Mouse (Mus musculus) right cerebral cortex, postnatal 10 days (tissue): ENCODE measurements at regions not wholly inside any gene's neighbourhood (a gene's known extent, or its start where the extent isn't known, plus 50 kb on each side); places are given as distances from the start of the nearest gene placed in this dataset.

Experiments used
- DNase-seq, 2 experiments: peaks; one replicate each; pipeline ENCODE4 v3.0.0; 2021; ENCODE audit warnings: low spot score in 2 of 2

GRCm38 (mm10) chr4:30216086-30216485 lies 1403.2 kb downstream of the Epha7 start:
- peak in 1 of 2 experiments; percentile 28 for DNase-seq

GRCm38 (mm10) chr4:30227139-30227538 lies 1414.2 kb downstream of the Epha7 start:
- no peak for DNase-seq

DNA sequence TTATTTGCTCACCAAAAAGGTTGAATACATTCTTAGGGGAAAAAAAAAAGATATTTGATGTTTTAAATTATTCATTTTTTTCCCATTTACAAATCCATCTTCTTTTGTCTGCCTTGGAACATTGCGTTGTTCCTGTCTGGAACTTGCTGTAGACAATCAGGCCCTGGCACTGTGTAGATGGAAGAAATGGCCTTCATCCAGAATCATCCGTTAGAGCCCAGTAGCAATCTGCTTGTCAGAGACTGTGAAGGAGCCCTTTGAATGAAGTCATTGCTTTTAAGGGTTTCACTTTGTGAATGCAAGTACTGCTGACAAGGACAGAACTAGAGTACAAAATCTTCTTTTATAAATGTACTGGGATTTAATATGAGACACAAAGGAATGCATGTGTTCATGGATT lies 1449.2 kb downstream of the Epha7 start:
- peak; percentile 29 to 33 for DNase-seq

DNA sequence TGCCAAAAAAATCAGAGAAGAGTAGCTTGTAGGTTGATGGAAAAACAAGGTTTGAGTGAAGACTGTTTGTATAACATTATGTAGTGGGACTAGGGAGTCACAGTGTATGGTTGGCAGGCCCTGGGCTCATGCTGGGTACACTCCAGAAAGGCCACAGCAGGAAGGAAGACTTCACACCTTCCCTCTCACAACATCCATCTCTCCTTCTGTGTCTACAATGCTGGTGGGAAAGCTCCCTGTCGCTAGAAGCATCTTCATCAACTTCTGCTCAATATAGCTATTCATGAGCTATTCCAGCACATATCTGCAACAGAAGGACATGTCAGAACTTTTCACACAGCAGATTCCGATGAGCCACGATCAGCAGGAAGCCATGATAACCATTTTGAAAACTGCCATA lies 1455.1 kb downstream of the Epha7 start:
- peak; percentile 22 to 56 for DNase-seq

DNA sequence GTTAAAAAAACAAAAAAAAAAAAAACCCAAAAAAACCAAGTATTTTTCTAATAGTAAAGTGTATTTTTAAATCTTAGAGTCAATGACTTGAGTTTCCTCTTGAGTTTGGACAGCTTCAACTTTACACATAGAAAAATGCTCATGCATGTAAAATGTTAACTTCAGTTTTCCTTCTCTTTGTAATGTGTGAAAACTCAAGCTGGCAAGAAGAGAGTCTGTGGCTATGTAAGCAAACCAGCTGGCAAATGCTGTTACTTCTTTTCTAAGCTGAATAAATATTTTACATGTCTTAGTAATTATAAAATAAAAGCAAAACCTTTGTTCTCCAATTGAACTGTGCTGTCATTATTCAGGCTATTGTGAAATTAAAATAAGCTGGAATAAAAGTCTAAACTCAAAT lies 1457.1 kb downstream of the Epha7 start:
- DNase-seq: no peak

DNA sequence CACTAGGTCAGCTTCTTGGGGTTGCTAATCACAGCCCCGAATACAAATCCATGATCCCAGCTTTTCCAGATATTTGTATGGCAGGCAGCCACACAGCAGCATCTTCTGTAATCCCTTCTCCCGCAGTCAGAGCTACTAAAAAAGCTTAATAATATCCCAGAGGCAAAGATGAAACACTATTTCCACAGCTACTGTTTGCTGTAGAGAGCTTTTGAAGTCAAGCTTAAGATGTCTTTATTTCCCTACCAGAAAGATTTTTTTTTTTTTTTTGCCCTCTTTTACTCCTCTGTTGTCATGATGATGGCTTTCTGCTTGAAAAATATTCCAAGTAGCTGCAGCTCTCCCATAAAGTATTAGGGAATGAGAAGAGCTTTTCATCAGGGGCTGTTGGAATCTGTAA lies 1499.5 kb downstream of the Epha7 start:
- DNase-seq: no peak

DNA sequence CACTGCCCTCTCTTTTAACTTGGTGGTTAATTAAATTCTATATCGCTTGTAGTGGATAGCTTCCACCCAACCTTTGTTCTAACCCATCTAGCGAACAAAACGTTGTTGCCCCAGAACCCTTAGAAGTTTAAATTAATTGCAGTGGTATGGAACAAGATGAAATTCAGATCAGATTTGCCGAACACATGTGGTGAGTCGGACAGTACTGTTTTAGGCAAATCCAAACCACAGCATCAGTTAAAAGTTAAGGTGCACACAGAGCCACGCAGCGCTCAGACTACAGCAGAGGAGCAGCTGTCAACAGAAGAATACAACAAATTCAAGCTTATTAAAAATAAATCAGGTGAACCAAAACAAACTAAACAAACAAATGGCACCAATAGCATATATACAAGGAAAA lies 1500.0 kb downstream of the Epha7 start:
- no peak for DNase-seq

DNA sequence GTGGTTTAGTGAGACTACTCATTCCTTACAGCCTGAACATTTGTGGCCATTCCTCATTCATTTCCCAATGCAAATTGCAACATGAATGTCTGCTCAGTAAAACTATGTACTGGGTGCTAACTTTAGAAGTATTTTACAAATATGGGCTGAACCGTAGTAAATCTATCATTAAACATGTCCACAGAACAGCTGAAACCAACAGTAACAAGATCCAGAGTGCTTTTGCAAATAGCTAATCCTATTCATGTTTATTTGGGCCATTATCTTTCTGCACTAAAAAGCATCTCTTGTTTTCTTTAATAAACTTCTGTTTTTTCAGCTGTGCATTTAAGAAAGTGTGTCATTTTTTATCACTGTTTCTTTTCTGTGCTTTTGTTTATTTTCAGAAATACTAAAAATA lies 1502.4 kb downstream of the Epha7 start:
- no peak for DNase-seq

DNA sequence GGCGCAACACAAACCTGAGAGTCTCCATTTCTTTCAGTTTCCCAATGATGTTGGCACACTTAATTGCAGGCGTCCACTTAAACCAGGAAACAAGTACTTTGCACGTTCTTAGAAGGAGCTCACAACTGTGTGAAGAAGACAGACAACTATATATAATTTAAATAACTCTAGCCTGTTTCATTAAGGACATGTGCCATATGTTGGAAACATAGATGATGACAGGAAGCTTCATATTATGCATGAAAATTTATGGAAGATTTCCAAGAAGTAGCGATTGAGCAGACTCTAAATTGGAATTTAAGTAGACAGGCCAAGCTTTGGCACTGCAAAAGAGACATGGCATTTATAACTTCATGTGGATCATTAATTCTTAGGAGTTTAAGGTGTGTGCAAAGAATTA lies 1504.1 kb downstream of the Epha7 start:
- no peak for DNase-seq

GRCm38 (mm10) chr4:30320038-30320437 lies 1507.1 kb downstream of the Epha7 start:
- DNase-seq: no peak

- no peak for DNase-seq
Observed at GRCm38 (mm10) chr4:30347552-30347951, 1534.6 kb downstream of the Epha7 start.
